Mouse (Mus musculus): ENCODE data around the gene Nsun5. TPM values are rescaled to one million over a fixed set of nuclear protein-coding genes. Genes with fewer than 3 reads are reported as not detected.

Nsun5 gene
- 24.9 and 25.3 TPM in 2 replicates for polyA plus RNA-seq (2015; fragmentation: Nextera tagmentation; extraction: Ambion mirVana)

DNA sequence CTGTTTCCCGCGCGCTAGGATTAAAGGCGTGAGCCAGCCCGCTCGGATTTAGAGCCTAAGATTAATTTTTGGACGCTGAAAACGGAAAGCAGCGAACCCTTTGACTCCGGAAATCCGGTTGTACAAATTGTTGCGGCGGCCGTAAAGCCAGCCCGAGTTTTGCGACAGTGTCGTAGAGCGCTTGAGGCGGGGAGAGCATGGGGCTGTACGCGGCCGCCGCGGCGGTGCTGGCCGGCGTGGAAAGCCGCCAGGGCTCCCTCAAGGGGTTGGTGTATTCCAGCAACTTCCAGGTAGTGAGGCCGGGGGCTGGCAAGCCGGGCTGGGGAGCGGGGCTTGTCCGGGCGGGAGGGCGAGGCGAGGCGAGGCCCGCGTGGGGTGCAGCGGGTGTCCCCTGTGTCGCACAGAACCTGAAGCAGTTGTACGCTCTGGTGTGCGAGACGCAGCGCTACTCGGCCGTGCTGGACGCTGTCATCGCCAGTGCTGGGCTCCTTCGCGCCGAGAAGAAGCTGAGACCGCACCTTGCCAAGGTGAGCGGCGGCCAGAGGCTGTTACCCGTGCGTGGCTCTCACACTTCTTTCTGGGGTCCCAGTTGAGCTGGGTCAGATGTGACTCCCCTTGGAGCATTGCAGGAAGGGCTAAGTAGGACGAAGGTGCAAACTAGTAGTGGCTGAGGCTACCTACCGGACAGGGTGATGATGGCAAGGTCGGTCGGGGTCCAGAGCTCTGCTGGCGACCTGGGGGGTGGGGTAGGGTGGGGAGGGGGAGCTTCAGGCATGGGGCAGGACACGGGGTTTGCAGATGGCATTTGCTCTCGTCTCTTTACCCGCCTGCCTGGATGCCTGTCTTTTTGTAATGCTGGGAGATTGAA, at the start of gene Nsun5:
Gene Nsun5 (plus strand): TSS at position 167 of the 868 bp plus-strand sequence.
- peak; percentile 89 for DNase-seq
- WGBS (ENCODE audit: insufficient replicate concordance), result under 1% methylated on average over 64 of the region's 64 CpGs
- peak within 1 kb of the TSS; percentile 72 for H3K27ac ChIP-seq
- peaks cover 21% of the 10 kb centered on the region for H3K4me1 ChIP-seq (replicated peaks)
- no peaks in the 10 kb centered on the region for H3K27me3 ChIP-seq
- peak within 1 kb of the TSS; percentile 81 for H3K9ac ChIP-seq
- peak within 1 kb of the TSS; percentile 81 for H3K4me3 ChIP-seq (replicated peaks)
- peak within 1 kb of the TSS; percentile 89 for H3K4me2 ChIP-seq
- ATAC-seq (ENCODE audit: low read depth), result peak; percentile 76
- H3K36me3 ChIP-seq, result peaks cover 37% of the 10 kb centered on the region
- H3K9me3 ChIP-seq (replicated peaks), result no peaks in the 10 kb centered on the region

DNA sequence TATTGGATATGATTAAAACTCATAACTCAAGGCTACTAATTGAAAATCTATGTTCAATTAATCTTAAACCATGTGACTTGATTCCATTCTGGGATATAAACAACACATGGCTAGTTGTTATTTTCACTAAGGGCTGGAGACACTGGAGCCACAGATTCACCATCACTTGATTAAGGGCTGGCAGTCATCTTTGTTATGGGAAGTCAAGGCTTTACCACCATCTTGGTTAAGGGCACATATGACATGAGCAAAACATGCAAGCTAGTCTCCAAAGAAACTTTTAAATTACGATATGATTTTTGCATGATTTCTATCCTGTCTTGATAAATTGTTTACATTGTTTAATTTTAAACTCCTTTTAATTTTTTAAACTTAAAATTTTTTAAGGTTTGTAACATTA, 47.6 kb upstream of the Nsun5 start:
- no peak for ATAC-seq (ENCODE audit: low read depth)
- Histone ChIP-seq H3K9me3 (replicated peaks) (no peaks in the 10 kb centered on the region), H3K4me3 (replicated peaks) (no peak overlapping the region), H3K36me3 (no peaks in the 10 kb centered on the region), H3K9ac (no peak overlapping the region), H3K4me2 (no peak overlapping the region), H3K4me1 (replicated peaks) (no peaks in the 10 kb centered on the region), H3K27me3 (no peaks in the 10 kb centered on the region), H3K27ac (no peak overlapping the region)
- 61% methylated on average over 1 of the region's 1 CpGs for WGBS (ENCODE audit: insufficient replicate concordance)
- DNase-seq, result no peak

DNA sequence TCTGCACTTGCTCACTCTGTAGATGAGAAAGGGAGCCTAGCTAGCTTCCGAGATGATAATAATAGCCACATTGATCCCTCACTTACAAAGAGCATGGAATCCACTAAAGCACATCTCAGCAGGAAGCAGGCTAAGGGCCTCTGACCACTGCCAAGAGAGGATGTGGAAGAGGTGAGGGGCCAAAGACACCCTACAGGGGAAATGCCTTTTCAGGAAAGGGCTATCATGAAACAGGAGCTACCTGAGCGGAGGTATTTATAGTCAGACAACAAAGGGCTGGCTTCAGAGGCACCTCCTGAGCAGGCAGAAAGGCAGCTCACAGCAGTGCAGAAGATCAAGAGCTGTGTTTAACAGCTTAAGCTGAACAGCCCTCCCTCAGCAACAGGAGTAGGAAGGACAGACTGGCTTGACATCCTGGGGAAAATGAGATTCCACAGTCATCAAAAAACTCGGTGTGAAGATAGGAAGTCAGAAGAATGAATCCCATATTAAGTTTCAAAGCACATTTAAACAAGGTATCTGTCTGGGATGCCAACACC, 43.6 kb upstream of the Nsun5 start:
- Histone ChIP-seq H3K4me2 (no peak overlapping the region), H3K36me3 (no peaks in the 10 kb centered on the region), H3K9me3 (replicated peaks) (no peaks in the 10 kb centered on the region), H3K27me3 (no peaks in the 10 kb centered on the region), H3K4me3 (replicated peaks) (no peak overlapping the region), H3K27ac (no peak overlapping the region), H3K9ac (no peak overlapping the region), H3K4me1 (replicated peaks) (no peaks in the 10 kb centered on the region)
- no peak for DNase-seq
- WGBS (ENCODE audit: insufficient replicate concordance), result 26% methylated on average over 3 of the region's 3 CpGs
- ATAC-seq (ENCODE audit: low read depth), result no peak

GRCm38 (mm10) chr5:135329471-135329870, 40.3 kb upstream of the Nsun5 start:
- Histone ChIP-seq H3K4me2 (no peak overlapping the region), H3K9me3 (replicated peaks) (no peaks in the 10 kb centered on the region), H3K27me3 (no peaks in the 10 kb centered on the region), H3K4me3 (replicated peaks) (no peak overlapping the region), H3K36me3 (no peaks in the 10 kb centered on the region), H3K27ac (no peak overlapping the region), H3K9ac (no peak overlapping the region), H3K4me1 (replicated peaks) (no peaks in the 10 kb centered on the region)
- DNase-seq (no peak), ATAC-seq (ENCODE audit: low read depth) (no peak)
- WGBS (ENCODE audit: insufficient replicate concordance), result 58% methylated on average over 4 of the region's 4 CpGs

GRCm38 (mm10) chr5:135330201-135330600, 39.6 kb upstream of the Nsun5 start:
- Histone ChIP-seq H3K27ac (no peak overlapping the region), H3K9me3 (replicated peaks) (no peaks in the 10 kb centered on the region), H3K9ac (no peak overlapping the region), H3K27me3 (no peaks in the 10 kb centered on the region), H3K4me1 (replicated peaks) (no peaks in the 10 kb centered on the region), H3K36me3 (no peaks in the 10 kb centered on the region), H3K4me3 (replicated peaks) (no peak overlapping the region), H3K4me2 (no peak overlapping the region)
- DNase-seq (no peak), ATAC-seq (ENCODE audit: low read depth) (no peak)
- 63% methylated on average over 5 of the region's 5 CpGs for WGBS (ENCODE audit: insufficient replicate concordance)

DNA sequence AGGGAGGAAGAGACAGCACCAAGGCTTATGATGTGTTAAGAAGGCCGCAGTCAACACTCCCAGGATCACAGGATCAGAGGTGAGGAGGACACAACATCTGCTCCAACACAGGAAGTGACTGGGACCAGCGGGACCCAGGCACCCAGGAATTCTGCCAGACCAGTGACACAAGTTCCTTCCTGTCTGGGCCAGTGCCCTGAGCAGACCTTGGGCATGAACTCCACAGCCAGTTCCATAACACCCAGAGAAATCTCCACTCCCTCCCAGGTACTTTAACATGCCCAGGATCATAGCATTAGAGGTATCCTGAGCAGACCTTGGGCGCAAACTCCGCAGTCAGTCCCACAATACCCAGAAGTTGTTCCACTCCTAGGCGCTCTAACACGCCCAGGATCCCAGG, 38.6 kb upstream of the Nsun5 start:
- DNase-seq (no peak), ATAC-seq (ENCODE audit: low read depth) (no peak)
- 59% methylated on average over 6 of the region's 6 CpGs for WGBS (ENCODE audit: insufficient replicate concordance)
- no peak overlapping the region for H3K4me2 ChIP-seq
- H3K9me3 ChIP-seq (replicated peaks), result no peaks in the 10 kb centered on the region
- H3K27ac ChIP-seq, result no peak overlapping the region
- H3K4me3 ChIP-seq (replicated peaks), result no peak overlapping the region
- H3K36me3 ChIP-seq, result no peaks in the 10 kb centered on the region
- no peaks in the 10 kb centered on the region for H3K4me1 ChIP-seq (replicated peaks)
- H3K27me3 ChIP-seq, result no peaks in the 10 kb centered on the region
- H3K9ac ChIP-seq, result no peak overlapping the region

GRCm38 (mm10) chr5:135337575-135337974, 32.2 kb upstream of the Nsun5 start:
- ATAC-seq (ENCODE audit: low read depth) (no peak), DNase-seq (no peak)
- no peak overlapping the region for H3K9ac ChIP-seq
- H3K4me3 ChIP-seq (replicated peaks), result no peak overlapping the region
- H3K27ac ChIP-seq, result no peak overlapping the region
- WGBS (ENCODE audit: insufficient replicate concordance), result 53% methylated on average over 3 of the region's 3 CpGs
- H3K27me3 ChIP-seq, result peaks cover 5% of the 10 kb centered on the region; the same call in 1 of the 2 replicates
- H3K9me3 ChIP-seq (replicated peaks), result no peaks in the 10 kb centered on the region
- no peaks in the 10 kb centered on the region for H3K4me1 ChIP-seq (replicated peaks)
- H3K36me3 ChIP-seq, result no peaks in the 10 kb centered on the region
- H3K4me2 ChIP-seq, result no peak overlapping the region

DNA sequence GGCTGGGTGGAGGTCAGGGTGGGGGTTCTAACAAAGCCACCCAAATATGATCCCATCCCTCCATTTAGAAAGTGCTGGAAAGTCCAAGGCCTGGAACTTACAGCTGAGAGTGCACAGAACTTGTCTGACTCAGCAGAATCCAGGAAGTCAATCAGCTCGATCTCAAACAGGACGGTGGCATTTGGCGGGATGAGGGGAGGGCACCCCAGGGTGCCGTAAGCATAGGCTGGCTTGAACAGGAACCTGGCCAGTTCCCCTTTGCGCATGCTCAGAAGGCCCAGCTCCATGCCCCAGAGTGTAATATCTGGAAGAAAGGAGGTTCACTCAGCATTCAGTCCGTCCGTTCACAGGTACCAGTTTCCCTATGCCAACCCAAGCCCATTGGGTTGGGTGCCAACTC, 23.8 kb upstream of the Nsun5 start:
- H3K4me1 ChIP-seq (replicated peaks), result no peaks in the 10 kb centered on the region
- no peak overlapping the region for H3K4me2 ChIP-seq
- no peaks in the 10 kb centered on the region for H3K27me3 ChIP-seq
- ATAC-seq (ENCODE audit: low read depth), result no peak
- no peaks in the 10 kb centered on the region for H3K9me3 ChIP-seq (replicated peaks)
- DNase-seq, result no peak
- H3K36me3 ChIP-seq, result no peaks in the 10 kb centered on the region
- no peak overlapping the region for H3K27ac ChIP-seq
- H3K9ac ChIP-seq, result no peak overlapping the region
- 39% methylated on average over 7 of the region's 7 CpGs for WGBS (ENCODE audit: insufficient replicate concordance)
- H3K4me3 ChIP-seq (replicated peaks), result no peak overlapping the region

DNA sequence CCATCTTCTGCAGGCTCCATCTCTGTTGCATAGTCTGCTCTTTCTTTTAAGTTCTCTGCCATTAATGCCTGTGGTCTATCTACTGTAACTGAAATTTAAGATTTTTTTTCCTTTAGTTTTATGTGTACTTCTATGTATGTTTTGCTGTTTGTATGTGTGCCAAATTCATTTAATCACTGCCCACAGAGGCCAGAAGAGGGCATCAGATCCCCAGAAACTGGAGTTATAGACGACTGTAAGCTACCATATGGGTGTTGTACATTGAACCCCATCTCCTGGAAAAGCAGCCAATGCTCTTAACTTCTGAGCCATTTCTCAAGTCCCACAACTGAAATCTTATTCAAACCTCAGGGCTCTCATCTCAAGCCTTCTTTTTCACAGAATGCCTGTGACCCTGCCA, 23.3 kb upstream of the Nsun5 start:
- WGBS (ENCODE audit: insufficient replicate concordance), result 17% methylated on average over 1 of the region's 1 CpGs
- no peak overlapping the region for H3K9ac ChIP-seq
- ATAC-seq (ENCODE audit: low read depth), result no peak
- no peak overlapping the region for H3K4me2 ChIP-seq
- no peaks in the 10 kb centered on the region for H3K9me3 ChIP-seq (replicated peaks)
- no peak overlapping the region for H3K4me3 ChIP-seq (replicated peaks)
- H3K27me3 ChIP-seq, result no peaks in the 10 kb centered on the region
- no peaks in the 10 kb centered on the region for H3K36me3 ChIP-seq
- no peaks in the 10 kb centered on the region for H3K4me1 ChIP-seq (replicated peaks)
- no peak for DNase-seq
- H3K27ac ChIP-seq, result no peak overlapping the region

GRCm38 (mm10) chr5:135347511-135348011, 22.2 kb upstream of the Nsun5 start:
- no peak overlapping the region for H3K4me3 ChIP-seq (replicated peaks)
- H3K27ac ChIP-seq, result no peak overlapping the region
- no peaks in the 10 kb centered on the region for H3K4me1 ChIP-seq (replicated peaks)
- H3K9ac ChIP-seq, result no peak overlapping the region
- WGBS (ENCODE audit: insufficient replicate concordance), result 53% methylated on average over 4 of the region's 4 CpGs
- no peaks in the 10 kb centered on the region for H3K9me3 ChIP-seq (replicated peaks)
- DNase-seq (no peak), ATAC-seq (ENCODE audit: low read depth) (no peak)
- no peaks in the 10 kb centered on the region for H3K36me3 ChIP-seq
- H3K4me2 ChIP-seq, result no peak overlapping the region
- 0 out of 2 replicates have a peak, but pooled peaks cover 3% of the 10 kb centered on the region for H3K27me3 ChIP-seq

DNA sequence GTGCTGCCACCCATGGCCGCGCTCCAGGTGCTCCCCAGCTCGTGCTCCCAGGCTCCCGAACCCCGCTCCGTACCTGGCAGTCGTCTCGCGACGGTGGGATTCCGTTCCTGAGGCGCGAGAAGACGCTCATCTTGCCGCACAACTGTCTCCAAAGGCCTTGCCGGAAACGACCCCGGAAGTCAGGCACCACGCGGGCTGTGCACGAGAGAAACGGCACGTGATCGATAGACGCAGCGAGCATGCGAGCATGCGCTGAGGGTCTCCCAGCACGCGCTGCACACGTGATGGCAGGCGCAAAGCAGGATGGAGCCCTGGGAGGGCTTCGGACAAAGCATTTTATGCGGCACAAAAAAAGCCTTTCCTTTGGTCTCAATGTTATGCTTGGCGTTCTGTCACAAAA, 19.9 kb upstream of the Nsun5 start, which contains the start of gene Fkbp6:
Gene Fkbp6 (minus strand): TSS at position 183 of the 400 bp plus-strand sequence.
- no peak within 1 kb of the TSS for H3K4me3 ChIP-seq (replicated peaks)
- no peak within 1 kb of the TSS for H3K9ac ChIP-seq
- 85% methylated on average over 35 of the region's 35 CpGs for WGBS (ENCODE audit: insufficient replicate concordance)
- no peak for DNase-seq
- H3K4me2 ChIP-seq, result no peak within 1 kb of the TSS
- H3K4me1 ChIP-seq (replicated peaks), result no peaks in the 10 kb centered on the region
- no peak within 1 kb of the TSS for H3K27ac ChIP-seq
- H3K27me3 ChIP-seq, result peaks cover 13% of the 10 kb centered on the region
- no peak for ATAC-seq (ENCODE audit: low read depth)
- no peaks in the 10 kb centered on the region for H3K9me3 ChIP-seq (replicated peaks)
- H3K36me3 ChIP-seq, result no peaks in the 10 kb centered on the region
